8 mouse cellular contexts compared by ENCODE assay signal in genomic region chr16:33684162-33684702, GRCm38 (mm10). TPM values are rescaled to one million over a fixed set of nuclear protein-coding genes. Genes with fewer than 3 reads are reported as not detected.
DNase-seq lines count a peak whose midpoint lies in the region; ATAC-seq and TF ChIP-seq lines count a peak whose summit lies in the region.

TSS of gene Heg1 (plus strand) at chr16:33684370.

- no peaks in the 10 kb centered on the region for H3K27me3 ChIP-seq in cerebellum, adult 2 months (ENCODE audit: control insufficient read depth, insufficient read depth, low read length)
- H3K27me3 ChIP-seq in forebrain, postnatal 0 days (ENCODE audit: insufficient read depth, low read length) = no peaks in the 10 kb centered on the region
- H3K27me3 ChIP-seq in lung, postnatal 0 days (replicated peaks; ENCODE audit: insufficient read depth, low read length) = no peaks in the 10 kb centered on the region

- no peak for TF ChIP-seq CTCF in cerebellum, adult 2 months (IDR thresholded peaks at IDR 0.05; ENCODE audit: borderline replicate concordance, insufficient read depth, low read depth, low read length)
- no peak for TF ChIP-seq CTCF in forebrain, postnatal 0 days (IDR thresholded peaks at IDR 0.05; ENCODE audit: low read depth)
- peak; percentile 35 for TF ChIP-seq CTCF in lung, postnatal 0 days (IDR thresholded peaks at IDR 0.05)

- no peaks in the 10 kb centered on the region for H3K9me3 ChIP-seq in forebrain, postnatal 0 days (ENCODE audit: low read length)
- H3K9me3 ChIP-seq in lung, postnatal 0 days (ENCODE audit: low read length) = no peaks in the 10 kb centered on the region

- WGBS in cerebellum, adult 2 months = 1% methylated on average over 31 of the region's 57 CpGs
- WGBS in forebrain, postnatal 0 days = 6% methylated on average over 56 of the region's 57 CpGs
- WGBS in lung, postnatal 0 days = 5% methylated on average over 23 of the region's 57 CpGs

- ATAC-seq in forebrain, postnatal 0 days = peak; percentile 88
- ATAC-seq in lung, postnatal 0 days = peak; percentile 90

- peaks cover 17% of the 10 kb centered on the region; the same call in 1 of the 2 replicates for H3K4me1 ChIP-seq in cerebellum, adult 2 months (ENCODE audit: control insufficient read depth, insufficient read depth, low read length)
- peaks cover 10% of the 10 kb centered on the region for H3K4me1 ChIP-seq in forebrain, postnatal 0 days (ENCODE audit: insufficient read depth)
- peaks cover 4% of the 10 kb centered on the region; the same call in 1 of the 2 replicates for H3K4me1 ChIP-seq in lung, postnatal 0 days (ENCODE audit: insufficient read depth, low read depth, low read length)

- peak; percentile 83 for DNase-seq in NIH3T3 (ENCODE audit: low read depth)
- DNase-seq in cerebellum, adult 2 months = peak; percentile 77 to 80
- peak; percentile 68 for DNase-seq in forebrain, postnatal 0 days
- DNase-seq in heart, postnatal 4 days = peak; percentile 91
- DNase-seq in layer of hippocampus, adult 9-11 months = peak; percentile 64
- DNase-seq in lung, postnatal 0 days (ENCODE audit: low spot score) = peak; percentile 91
- peak; percentile 74 for DNase-seq in retina, embryonic 14.5 days (ENCODE audit: low spot score)
- peak; percentile 93 to 96 for DNase-seq in thymus, postnatal 36 days

- H3K27ac ChIP-seq in cerebellum, adult 2 months (ENCODE audit: insufficient read depth, low read length) = peak within 1 kb of the TSS; percentile 77
- peak within 1 kb of the TSS; percentile 58 for H3K27ac ChIP-seq in forebrain, postnatal 0 days (ENCODE audit: low read depth, low read length)
- H3K27ac ChIP-seq in lung, postnatal 0 days (ENCODE audit: low read length) = peak within 1 kb of the TSS; percentile 88

- no peaks in the 10 kb centered on the region for H3K36me3 ChIP-seq in forebrain, postnatal 0 days (ENCODE audit: insufficient read depth)
- H3K36me3 ChIP-seq in lung, postnatal 0 days (ENCODE audit: insufficient read depth, low read length) = no peaks in the 10 kb centered on the region

- TF ChIP-seq EP300 in lung, postnatal 0 days (IDR thresholded peaks at IDR 0.05) = no peak

- peak within 1 kb of the TSS; percentile 98 for H3K4me2 ChIP-seq in forebrain, postnatal 0 days (ENCODE audit: low read depth)
- H3K4me2 ChIP-seq in lung, postnatal 0 days (replicated peaks; ENCODE audit: low read depth, low read length) = peak within 1 kb of the TSS; percentile 87

- peak within 1 kb of the TSS; percentile 63 for H3K4me3 ChIP-seq in cerebellum, adult 2 months (replicated peaks; ENCODE audit: insufficient read depth, low read depth, low read length)
- peak within 1 kb of the TSS; percentile 81 for H3K4me3 ChIP-seq in forebrain, postnatal 0 days (ENCODE audit: low read depth, low read length)
- peak within 1 kb of the TSS; percentile 92 for H3K4me3 ChIP-seq in lung, postnatal 0 days (ENCODE audit: low read depth, low read length)

- 0 out of 2 replicates have a peak, but pooled peaks have one; percentile 10 for TF ChIP-seq POLR2A in cerebellum, adult 2 months (IDR thresholded peaks at IDR 0.05; ENCODE audit: borderline replicate concordance, insufficient read depth, low read length)

- H3K9ac ChIP-seq in forebrain, postnatal 0 days = peak within 1 kb of the TSS; percentile 81
- peak within 1 kb of the TSS; percentile 91 for H3K9ac ChIP-seq in lung, postnatal 0 days (replicated peaks; ENCODE audit: low read depth)

RNA-seq across cellular contexts. Expression of gene Heg1, which starts in this region (rescaled TPM):
- polyA plus RNA-seq in cerebellum, adult 2 months (2012; rRNA removed) = 21.9 and 24.4 TPM in 2 replicates
- total RNA-seq in forebrain, postnatal 0 days (2014; rRNA removed) = 16.2 and 19.9 TPM in 2 replicates
- 6.2 and 8.0 TPM in 2 replicates for polyA plus RNA-seq in forebrain, postnatal 0 days (2015; fragmentation: Nextera tagmentation; extraction: Ambion mirVana)
- 100 to 1,000 TPM; 226 to 240 TPM for total RNA-seq in heart, postnatal 4 days (2021)
- 33.5 and 36.2 TPM in 2 replicates for polyA plus RNA-seq in lung, postnatal 0 days (2015; fragmentation: Nextera tagmentation; extraction: Ambion mirVana)

Comparison
In these comparisons a context has a peak if more than half of its experiments do, and no peak if none do; other contexts are left out.
1. Peak in every context shown above with its lines: DNase-seq, ATAC-seq, H3K4me3 ChIP-seq and H3K27ac ChIP-seq.
2. RNA of gene Heg1 (total RNA-seq): 226 to 240 TPM in heart, postnatal 4 days; 16.2 to 19.9 TPM in forebrain, postnatal 0 days; every median in the first group is over 10 times any median in the second.